Mouse (Mus musculus) small intestine, adult 2 months (tissue): ENCODE measurements around the gene Armh3.

Experiments used
- CTCF ChIP-seq: fragments of 200-500 bp; IDR thresholded peaks from 2 replicates; pipeline ENCODE4 v1.5.1; 2012; ENCODE audit warnings: low read depth, mild to moderate bottlenecking, control low read depth, inconsistent platforms, low read length, moderate library complexity, mixed read lengths; ENCODE audit not compliant: insufficient replicate concordance, insufficient read length; ENCODE audit errors: extremely low read depth
- POLR2A ChIP-seq: fragments of 200-500 bp; IDR thresholded peaks from 2 replicates; pipeline ENCODE4 v1.6.1; 2012; ENCODE audit warnings: low read depth, mild to moderate bottlenecking, control low read depth, inconsistent platforms, low read length, moderate library complexity

- TF ChIP-seq CTCF = no peak
- no peak for TF ChIP-seq POLR2A
These were observed 28.3 kb upstream of the Armh3 start for GRCm38 (mm10) chr19:46026567-46026966.
